Mouse (Mus musculus) forebrain, embryonic 12.5 days (tissue): ENCODE results near the gene Adamts17. TPM values are rescaled to one million over a fixed set of nuclear protein-coding genes. Genes with fewer than 3 reads are reported as not detected.
A peak's percentile ranks its signal among the peaks of the same experiment; 100 is the strongest.

Experiments
- ATAC-seq: fragments of 200-750 bp; cut with Nextera tagmentation; 2 replicates; pipeline ENCODE4 v1.8.0; 2017; ENCODE audit warnings: moderate TSS enrichment; ENCODE audit not compliant: low FRiP score
- H3K27ac ChIP-seq: fragments of 300-500 bp; sonication (generic); 2 replicates; pipeline ENCODE4 v1.5.1; 2016; ENCODE audit warnings: mild to moderate bottlenecking
- H3K27me3 ChIP-seq: fragments of 300-500 bp; sonication (generic); 2 replicates; pipeline ENCODE4 v1.6.1; 2016; ENCODE audit warnings: mild to moderate bottlenecking
- H3K36me3 ChIP-seq: fragments of 300-500 bp; sonication (generic); replicated peaks from 2 replicates; pipeline ENCODE4 v1.6.1; 2016; ENCODE audit warnings: mild to moderate bottlenecking
- H3K4me1 ChIP-seq: fragments of 300-500 bp; sonication (generic); 2 replicates; pipeline ENCODE4 v1.6.1; 2016
- H3K4me2 ChIP-seq: fragments of 300-500 bp; sonication (generic); 2 replicates; pipeline ENCODE4 v1.6.1; 2016; ENCODE audit warnings: mild to moderate bottlenecking, moderate library complexity
- H3K4me3 ChIP-seq: fragments of 300-500 bp; sonication (generic); replicated peaks from 2 replicates; pipeline ENCODE4 v1.5.1; 2016; ENCODE audit warnings: mild to moderate bottlenecking
- H3K9ac ChIP-seq: fragments of 300-500 bp; sonication (generic); 2 replicates; pipeline ENCODE4 v1.6.1; 2016; ENCODE audit warnings: mild to moderate bottlenecking
- H3K9me3 ChIP-seq: fragments of 300-500 bp; sonication (generic); 2 replicates; pipeline ENCODE4 v1.6.1; 2016
- WGBS: fragments of 180-500 bp; shearing (Covaris S2); methylation state at CpG from one replicate; pipeline ENCODE4 v1.1.7; 2016; 5-methylcytosine and 5-hydroxymethylcytosine counted together
- polyA plus RNA-seq: library from polyadenylated mRNA; unstranded; fragments of >200 nt; fragmentation: Nextera tagmentation; extraction: Ambion mirVana; gene quantifications from 2 replicates; pipeline ENCODE4 v1.2.1, GENCODE M21; 2016

The Adamts17 gene
- polyA plus RNA-seq, 1 experiment from 2014 or later = 2.1 TPM

- H3K4me3 ChIP-seq = no peak overlapping the region
- no peaks in the 10 kb centered on the region for H3K4me1 ChIP-seq
- H3K27me3 ChIP-seq = no peaks in the 10 kb centered on the region
- no peak overlapping the region for H3K27ac ChIP-seq
- no peak overlapping the region for H3K4me2 ChIP-seq
- WGBS = 75% methylated on average over 9 of the region's 9 CpGs
- no peaks in the 10 kb centered on the region for H3K36me3 ChIP-seq
- no peak for ATAC-seq
- no peaks in the 10 kb centered on the region for H3K9me3 ChIP-seq
- H3K9ac ChIP-seq = no peak overlapping the region
Measured at GRCm38 (mm10) chr7:66812737-66813136, 26.8 kb upstream of the Adamts17 start.

DNA sequence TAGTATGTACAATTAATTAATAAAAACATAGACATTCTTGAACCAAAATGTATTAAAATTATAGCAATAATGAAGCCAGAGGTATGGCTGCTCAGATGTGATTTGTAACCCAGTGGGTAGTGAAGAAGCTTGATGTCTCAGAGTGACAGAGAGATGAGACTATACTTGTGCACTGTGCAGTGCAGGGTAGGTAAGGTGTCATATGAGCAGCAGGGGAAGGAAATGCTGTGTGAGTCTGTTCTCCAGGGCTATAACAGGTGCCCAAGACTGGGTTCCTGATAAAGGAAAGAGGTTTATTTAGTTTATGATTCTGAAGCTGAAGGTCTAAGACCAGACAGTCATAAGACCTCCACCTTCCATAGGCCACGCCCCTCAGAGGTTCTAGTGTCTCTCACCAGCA lies 26.4 kb upstream of the Adamts17 start:
- Histone ChIP-seq H3K36me3 (no peaks in the 10 kb centered on the region), H3K9ac (no peak overlapping the region), H3K27me3 (no peaks in the 10 kb centered on the region), H3K4me1 (no peaks in the 10 kb centered on the region), H3K27ac (no peak overlapping the region), H3K4me2 (no peak overlapping the region), H3K4me3 (no peak overlapping the region), H3K9me3 (no peaks in the 10 kb centered on the region)
- ATAC-seq = no peak
- WGBS = 74% methylated on average over 1 of the region's 1 CpGs

DNA sequence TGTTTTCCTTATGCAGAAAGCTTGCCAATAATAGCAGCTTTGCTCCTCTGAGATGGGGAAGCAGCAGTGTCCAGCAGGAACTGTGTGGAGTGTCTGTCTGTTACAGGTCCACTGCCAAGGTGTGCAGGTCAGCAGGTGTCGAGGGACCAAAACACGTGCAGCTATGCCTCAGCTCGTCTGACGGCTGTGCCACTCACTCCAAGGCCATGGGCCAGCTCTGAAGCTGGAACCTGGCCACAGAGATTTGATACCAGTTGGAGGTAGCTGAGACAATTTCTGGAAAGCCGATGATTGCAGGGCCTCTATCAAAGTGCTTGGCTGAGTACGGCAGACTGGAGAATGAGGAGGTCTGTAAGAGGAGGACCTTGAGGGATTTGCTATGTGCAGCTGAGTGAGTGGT lies 24.0 kb upstream of the Adamts17 start:
- Histone ChIP-seq H3K27me3 (no peaks in the 10 kb centered on the region), H3K9ac (no peak overlapping the region), H3K27ac (no peak overlapping the region), H3K4me1 (no peaks in the 10 kb centered on the region), H3K9me3 (no peaks in the 10 kb centered on the region), H3K36me3 (no peaks in the 10 kb centered on the region), H3K4me2 (no peak overlapping the region), H3K4me3 (no peak overlapping the region)
- ATAC-seq = no peak
- WGBS = 89% methylated on average over 6 of the region's 6 CpGs

GRCm38 (mm10) chr7:66820034-66820433 lies 19.5 kb upstream of the Adamts17 start:
- ATAC-seq = no peak

GRCm38 (mm10) chr7:66830803-66831202 lies 8.7 kb upstream of the Adamts17 start:
- H3K4me1 ChIP-seq = no peaks in the 10 kb centered on the region
- no peak overlapping the region for H3K4me3 ChIP-seq
- 0 out of 2 replicates have a peak, but pooled peaks cover 6% of the 10 kb centered on the region for H3K27me3 ChIP-seq
- 83% methylated on average over 5 of the region's 5 CpGs for WGBS
- no peak overlapping the region for H3K9ac ChIP-seq
- H3K9me3 ChIP-seq = no peaks in the 10 kb centered on the region
- H3K27ac ChIP-seq = no peak overlapping the region
- no peak overlapping the region for H3K4me2 ChIP-seq
- no peaks in the 10 kb centered on the region for H3K36me3 ChIP-seq
- ATAC-seq = no peak

More at GRCm38 (mm10) chr7:66820034-66820433, 19.5 kb upstream of the Adamts17 start:
- no peak overlapping the region for H3K4me2 ChIP-seq
- no peak overlapping the region for H3K9ac ChIP-seq
- H3K27me3 ChIP-seq = no peaks in the 10 kb centered on the region
- no peaks in the 10 kb centered on the region for H3K9me3 ChIP-seq
- no peak overlapping the region for H3K4me3 ChIP-seq
- 29% methylated on average over 6 of the region's 6 CpGs for WGBS
- no peaks in the 10 kb centered on the region for H3K4me1 ChIP-seq
- no peaks in the 10 kb centered on the region for H3K36me3 ChIP-seq
- H3K27ac ChIP-seq = no peak overlapping the region

DNA sequence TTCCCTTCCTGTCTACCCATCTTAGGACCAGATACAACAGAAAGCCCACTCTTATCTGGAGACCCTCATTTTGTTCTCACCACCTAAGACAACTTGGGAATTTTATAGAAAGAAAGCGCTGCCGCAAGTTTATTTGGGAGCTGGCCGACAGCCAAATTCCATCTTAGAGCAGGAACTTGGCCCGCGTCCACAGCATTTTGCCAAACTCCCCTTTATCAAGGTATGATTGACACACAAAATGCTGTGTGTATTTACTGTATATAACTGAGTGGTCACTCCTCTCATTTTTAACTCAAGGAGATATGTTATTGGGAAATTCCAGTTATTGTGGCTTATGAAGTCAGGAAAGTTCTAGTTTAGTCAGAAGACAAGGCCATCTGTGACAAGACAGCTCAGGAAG lies 8.2 kb upstream of the Adamts17 start:
- no peak for ATAC-seq
- Histone ChIP-seq H3K4me2 (no peak overlapping the region), H3K27me3 (0 out of 2 replicates have a peak, but pooled peaks cover 6% of the 10 kb centered on the region), H3K9ac (no peak overlapping the region), H3K36me3 (no peaks in the 10 kb centered on the region), H3K4me1 (no peaks in the 10 kb centered on the region), H3K4me3 (no peak overlapping the region), H3K9me3 (no peaks in the 10 kb centered on the region), H3K27ac (no peak overlapping the region)
- WGBS = 72% methylated on average over 5 of the region's 5 CpGs

- Histone ChIP-seq H3K27ac (no peak overlapping the region), H3K36me3 (no peaks in the 10 kb centered on the region), H3K4me2 (peak overlapping the region; percentile 100), H3K27me3 (peaks cover 44% of the 10 kb centered on the region), H3K9me3 (no peaks in the 10 kb centered on the region), H3K9ac (peak overlapping the region; percentile 53), H3K4me1 (peaks cover 12% of the 10 kb centered on the region; the same call in 1 of the 2 replicates), H3K4me3 (peak overlapping the region; percentile 53)
- 0% methylated on average over 56 of the region's 76 CpGs for WGBS
- ATAC-seq = peak; percentile 66
Measured at GRCm38 (mm10) chr7:66840008-66840719, 629 bp downstream of the Adamts17 start.

- Histone ChIP-seq H3K4me2 (peak overlapping the region; percentile 100; the same call in 1 of the 2 replicates), H3K27ac (no peak overlapping the region), H3K9me3 (no peaks in the 10 kb centered on the region), H3K4me3 (no peak overlapping the region), H3K27me3 (peaks cover 44% of the 10 kb centered on the region), H3K4me1 (peaks cover 12% of the 10 kb centered on the region; the same call in 1 of the 2 replicates), H3K36me3 (no peaks in the 10 kb centered on the region), H3K9ac (no peak overlapping the region)
- WGBS = 76% methylated on average over 7 of the region's 7 CpGs
- no peak for ATAC-seq
Measured at GRCm38 (mm10) chr7:66841165-66841564, 1.6 kb downstream of the Adamts17 start.

DNA sequence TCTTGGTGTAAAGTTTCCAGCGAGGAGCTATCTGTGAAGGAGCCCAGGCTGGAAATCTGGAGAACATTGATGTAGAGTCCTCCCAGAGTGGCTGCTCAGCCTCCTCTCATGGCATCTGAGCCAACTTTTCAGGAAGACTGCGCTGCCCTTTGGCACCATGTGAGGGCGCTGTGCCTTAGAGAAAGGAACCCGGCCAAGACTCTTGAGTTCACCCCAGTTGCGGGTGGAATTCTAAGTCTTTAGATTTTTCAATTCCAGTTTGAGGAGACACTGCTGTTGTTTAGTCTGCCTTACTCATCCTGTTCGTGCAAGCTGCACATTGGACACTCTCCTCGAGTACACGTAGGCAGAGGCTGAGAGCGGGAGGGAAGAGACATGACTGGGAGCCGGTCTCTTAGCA lies 2.5 kb downstream of the Adamts17 start:
- WGBS = 58% methylated on average over 10 of the region's 10 CpGs
- no peak overlapping the region for H3K27ac ChIP-seq
- H3K9ac ChIP-seq = no peak overlapping the region
- H3K4me2 ChIP-seq = no peak overlapping the region
- peaks cover 44% of the 10 kb centered on the region for H3K27me3 ChIP-seq
- H3K9me3 ChIP-seq = no peaks in the 10 kb centered on the region
- no peaks in the 10 kb centered on the region for H3K36me3 ChIP-seq
- ATAC-seq = no peak
- no peak overlapping the region for H3K4me3 ChIP-seq
- peaks cover 12% of the 10 kb centered on the region; the same call in 1 of the 2 replicates for H3K4me1 ChIP-seq

DNA sequence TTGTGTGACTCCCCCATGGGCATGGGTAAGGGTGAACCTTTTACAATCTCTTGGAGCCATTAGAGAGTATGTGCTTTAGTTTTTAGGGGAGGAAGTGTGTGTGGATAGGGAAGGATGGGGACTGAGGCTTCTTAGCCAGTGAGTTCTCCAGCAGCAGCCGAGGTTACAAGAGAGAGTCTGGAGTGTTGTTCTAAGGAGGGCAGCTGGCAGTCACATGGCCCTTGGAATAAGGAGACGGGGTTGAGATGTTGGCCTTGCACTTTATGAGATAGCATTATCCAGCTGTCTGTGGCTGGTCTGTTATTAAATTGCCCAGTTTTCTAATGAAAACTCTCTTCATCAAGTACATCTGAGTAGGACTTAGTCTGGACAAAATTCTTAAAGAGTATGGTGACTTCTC lies 4.3 kb downstream of the Adamts17 start:
- no peak for ATAC-seq
- Histone ChIP-seq H3K36me3 (no peaks in the 10 kb centered on the region), H3K9me3 (no peaks in the 10 kb centered on the region), H3K27me3 (peaks cover 32% of the 10 kb centered on the region), H3K4me3 (no peak overlapping the region), H3K27ac (no peak overlapping the region), H3K9ac (no peak overlapping the region), H3K4me2 (no peak overlapping the region), H3K4me1 (peaks cover 12% of the 10 kb centered on the region; the same call in 1 of the 2 replicates)
- 75% methylated on average over 2 of the region's 2 CpGs for WGBS

GRCm38 (mm10) chr7:66846582-66846981 lies 7.0 kb downstream of the Adamts17 start:
- Histone ChIP-seq H3K27ac (no peak overlapping the region), H3K9me3 (no peaks in the 10 kb centered on the region), H3K27me3 (peaks cover 13% of the 10 kb centered on the region), H3K36me3 (no peaks in the 10 kb centered on the region), H3K4me2 (no peak overlapping the region), H3K9ac (no peak overlapping the region), H3K4me3 (no peak overlapping the region), H3K4me1 (no peaks in the 10 kb centered on the region)
- 74% methylated on average over 6 of the region's 6 CpGs for WGBS
- ATAC-seq = no peak

DNA sequence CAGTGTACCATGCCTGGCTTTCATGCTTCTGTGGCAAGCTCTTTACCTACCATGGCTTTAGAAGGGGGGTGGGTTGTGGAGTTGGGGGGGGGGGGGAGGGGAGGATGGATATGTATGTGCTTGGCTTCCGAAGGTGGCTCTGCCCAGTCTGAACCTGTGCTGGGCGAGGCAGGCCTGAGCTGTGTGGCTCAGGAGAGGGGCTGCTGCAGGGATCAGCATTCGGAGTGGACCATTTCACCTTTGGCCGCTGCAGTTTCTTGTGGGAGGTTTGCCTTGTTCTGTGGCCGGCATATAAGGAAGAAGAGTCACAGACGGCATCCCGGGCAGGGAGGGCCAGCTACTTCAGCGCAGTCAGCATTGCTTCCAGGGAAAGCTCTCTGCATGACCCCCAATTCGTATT lies 7.8 kb downstream of the Adamts17 start:
- no peak for ATAC-seq
- no peaks in the 10 kb centered on the region for H3K9me3 ChIP-seq
- H3K4me3 ChIP-seq = no peak overlapping the region
- H3K27me3 ChIP-seq = peaks cover 6% of the 10 kb centered on the region; the same call in 1 of the 2 replicates
- no peak overlapping the region for H3K9ac ChIP-seq
- H3K4me1 ChIP-seq = no peaks in the 10 kb centered on the region
- no peaks in the 10 kb centered on the region for H3K36me3 ChIP-seq
- WGBS = 91% methylated on average over 9 of the region's 9 CpGs
- H3K27ac ChIP-seq = no peak overlapping the region
- no peak overlapping the region for H3K4me2 ChIP-seq

DNA sequence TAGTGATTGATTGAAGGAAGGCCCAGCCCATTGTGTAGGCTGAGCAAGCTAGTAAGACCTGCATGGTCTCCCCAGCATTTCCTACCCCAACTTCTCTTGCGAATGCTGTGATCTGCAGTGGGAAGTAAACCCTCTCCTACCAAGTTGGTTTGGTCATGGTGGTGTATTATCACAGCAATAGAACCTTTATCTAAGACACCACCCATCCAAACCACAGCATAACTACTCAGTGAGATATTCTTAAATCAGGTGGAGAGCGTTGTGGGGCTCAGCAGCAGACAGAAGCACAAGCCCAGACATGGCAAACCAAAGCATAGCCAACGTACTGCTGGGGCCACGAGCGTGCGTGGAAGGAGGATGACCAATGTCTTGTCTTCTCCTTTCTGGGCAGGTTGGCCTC lies 9.8 kb downstream of the Adamts17 start:
- Histone ChIP-seq H3K9me3 (no peaks in the 10 kb centered on the region), H3K9ac (no peak overlapping the region), H3K36me3 (no peaks in the 10 kb centered on the region), H3K27ac (no peak overlapping the region), H3K27me3 (no peaks in the 10 kb centered on the region), H3K4me1 (no peaks in the 10 kb centered on the region), H3K4me3 (no peak overlapping the region), H3K4me2 (no peak overlapping the region)
- ATAC-seq = no peak
- WGBS = 90% methylated on average over 6 of the region's 6 CpGs
